ENCODE assay signal across 14 mouse cellular contexts in the genomic region with DNA sequence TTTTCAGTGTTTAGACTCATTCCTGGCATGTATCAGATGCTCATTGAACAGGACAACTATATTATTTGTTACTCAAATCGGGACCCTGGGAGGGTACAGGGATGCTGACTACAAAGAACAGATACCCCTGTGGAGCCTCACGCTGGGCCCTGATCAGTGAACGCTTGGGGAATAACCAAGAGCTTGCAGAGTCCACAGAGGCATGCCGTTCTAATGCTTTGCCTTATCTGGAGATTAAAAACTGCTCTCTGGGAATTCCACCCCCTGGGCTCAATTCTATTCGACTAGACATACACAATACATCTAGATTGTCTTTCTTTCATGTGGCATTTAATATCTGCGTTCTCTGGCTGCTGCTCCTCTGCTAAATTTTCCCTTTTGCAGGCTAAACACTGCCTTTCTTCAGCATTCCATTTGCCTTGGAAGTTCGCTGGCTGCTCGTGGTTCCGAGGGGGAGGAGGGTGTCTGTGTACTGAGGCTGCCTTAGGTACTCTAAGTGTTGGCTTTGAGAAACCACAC.
"Had no signal": no experiment of that assay in that cellular context is flagged by ENCODE, and none has a peak within 500 bp of the region (broad histone marks: within the 10 kb centered on the region; RNA-seq: fewer than 3 reads in every experiment).

No protein-coding gene starts in this region.

- H3K9me3 ChIP-seq: kidney, embryonic 15.5 days; limb, embryonic 10.5 days; liver, embryonic 15.5 days; lung, embryonic 15.5 days; megakaryocyte, embryonic 14.5 days; midbrain, embryonic 12.5 days; stomach, embryonic 15.5 days had no signal

- H3K9ac ChIP-seq: kidney, embryonic 15.5 days; liver, embryonic 15.5 days; lung, embryonic 15.5 days; midbrain, embryonic 12.5 days; stomach, embryonic 15.5 days had no signal

- H3K27ac ChIP-seq: kidney, embryonic 15.5 days; liver, embryonic 15.5 days; lung, embryonic 15.5 days; macrophage; midbrain, embryonic 12.5 days; stomach, embryonic 15.5 days had no signal

- DNase-seq: kidney, postnatal 14 days; lung, postnatal 14 days; right cerebral cortex, postnatal 14 days; thymus, adult 2 months; thymus, postnatal 36 days had no signal

- H3K4me2 ChIP-seq: kidney, embryonic 15.5 days; liver, embryonic 11.5 days; liver, embryonic 15.5 days; lung, embryonic 15.5 days; midbrain, embryonic 12.5 days; stomach, embryonic 15.5 days had no signal

- H3K27me3 ChIP-seq: kidney, embryonic 15.5 days; liver, embryonic 15.5 days; lung, embryonic 15.5 days; midbrain, embryonic 12.5 days; stomach, embryonic 15.5 days had no signal

- H3K4me3 ChIP-seq: kidney, embryonic 15.5 days; limb, embryonic 10.5 days; liver, embryonic 15.5 days; lung, embryonic 15.5 days; megakaryocyte, embryonic 14.5 days; midbrain, embryonic 12.5 days; stomach, embryonic 15.5 days had no signal

- H3K36me3 ChIP-seq: kidney, embryonic 15.5 days; limb, embryonic 10.5 days; liver, embryonic 15.5 days; lung, embryonic 15.5 days; midbrain, embryonic 12.5 days; stomach, embryonic 15.5 days had no signal
